Mouse (Mus musculus): ENCODE measurements around the gene Ppp2r3d. TPM values are rescaled to one million over a fixed set of nuclear protein-coding genes. Genes with fewer than 3 reads are reported as not detected.
"Not testable (repeated sequence)": the region's sequence is repeated elsewhere in the genome, so short reads cannot be mapped to it uniquely, and the experiment has no call there.

Gene Ppp2r3d
- 14.9 to 25.5 TPM (median 23.9 TPM) in 3 replicates for total RNA-seq (2017)

- ATAC-seq (replicated peaks; ENCODE audit: insufficient number of reproducible peaks, low FRiP score, low TSS enrichment, poor library complexity, severe bottlenecking), result peak; percentile 57
These were observed at the start of gene Ppp2r3d for GRCm38 (mm10) chr9:124476096-124476902. Gene Ppp2r3d (minus strand): TSS chr9:124476898.

GRCm38 (mm10) chr9:124493693-124494092, 17.0 kb upstream of the Ppp2r3d start, which contains the start of gene Gm21836:
Gene Gm21836 (minus strand): TSS chr9:124493793.
- not testable (repeated sequence) for ATAC-seq (replicated peaks; ENCODE audit: insufficient number of reproducible peaks, low FRiP score, low TSS enrichment, poor library complexity, severe bottlenecking)

GRCm38 (mm10) chr9:124480361-124480980, 3.8 kb upstream of the Ppp2r3d start:
- ATAC-seq (replicated peaks; ENCODE audit: insufficient number of reproducible peaks, low FRiP score, low TSS enrichment, poor library complexity, severe bottlenecking), result not testable (repeated sequence)

- no peak for ATAC-seq (replicated peaks; ENCODE audit: insufficient number of reproducible peaks, low FRiP score, low TSS enrichment, poor library complexity, severe bottlenecking)
These were observed 1.4 kb upstream of the Ppp2r3d start for GRCm38 (mm10) chr9:124478081-124478480.

GRCm38 (mm10) chr9:124475689-124476088, 1.0 kb downstream of the Ppp2r3d start:
- peak; percentile 60 for ATAC-seq (replicated peaks; ENCODE audit: insufficient number of reproducible peaks, low FRiP score, low TSS enrichment, poor library complexity, severe bottlenecking)

GRCm38 (mm10) chr9:124456572-124456971, 20.1 kb downstream of the Ppp2r3d start:
- ATAC-seq (replicated peaks; ENCODE audit: insufficient number of reproducible peaks, low FRiP score, low TSS enrichment, poor library complexity, severe bottlenecking), result no peak

GRCm38 (mm10) chr9:124442533-124442855, 34.2 kb downstream of the Ppp2r3d start:
- no peak; the same call in 1 of the 2 replicates for ATAC-seq (replicated peaks; ENCODE audit: insufficient number of reproducible peaks, low FRiP score, low TSS enrichment, poor library complexity, severe bottlenecking)

- no peak for ATAC-seq (replicated peaks; ENCODE audit: insufficient number of reproducible peaks, low FRiP score, low TSS enrichment, poor library complexity, severe bottlenecking)
These were observed 34.8 kb downstream of the Ppp2r3d start for GRCm38 (mm10) chr9:124441681-124442532.

- no peak; the same call in 1 of the 2 replicates for ATAC-seq (replicated peaks; ENCODE audit: insufficient number of reproducible peaks, low FRiP score, low TSS enrichment, poor library complexity, severe bottlenecking)
These were observed 36.0 kb downstream of the Ppp2r3d start for GRCm38 (mm10) chr9:124440724-124441045.

- peak; percentile 73 for ATAC-seq (replicated peaks; ENCODE audit: insufficient number of reproducible peaks, low FRiP score, low TSS enrichment, poor library complexity, severe bottlenecking)
These were observed 36.6 kb downstream of the Ppp2r3d start for GRCm38 (mm10) chr9:124439848-124440723.

- peak; percentile 50 for ATAC-seq (replicated peaks; ENCODE audit: insufficient number of reproducible peaks, low FRiP score, low TSS enrichment, poor library complexity, severe bottlenecking)
These were observed 37.3 kb downstream of the Ppp2r3d start for GRCm38 (mm10) chr9:124439403-124439847.

- ATAC-seq (replicated peaks; ENCODE audit: insufficient number of reproducible peaks, low FRiP score, low TSS enrichment, poor library complexity, severe bottlenecking), result peak; percentile 20; the same call in 1 of the 2 replicates
These were observed 37.9 kb downstream of the Ppp2r3d start for GRCm38 (mm10) chr9:124438686-124439346.

- peak; percentile 53 for ATAC-seq (replicated peaks; ENCODE audit: insufficient number of reproducible peaks, low FRiP score, low TSS enrichment, poor library complexity, severe bottlenecking)
These were observed 51.2 kb downstream of the Ppp2r3d start for GRCm38 (mm10) chr9:124425411-124425885.

GRCm38 (mm10) chr9:124424542-124425410, 51.9 kb downstream of the Ppp2r3d start:
- ATAC-seq (replicated peaks; ENCODE audit: insufficient number of reproducible peaks, low FRiP score, low TSS enrichment, poor library complexity, severe bottlenecking), result peak; percentile 38

GRCm38 (mm10) chr9:124424292-124424541, 52.5 kb downstream of the Ppp2r3d start:
- no peak; the same call in 1 of the 2 replicates for ATAC-seq (replicated peaks; ENCODE audit: insufficient number of reproducible peaks, low FRiP score, low TSS enrichment, poor library complexity, severe bottlenecking)

- ATAC-seq (replicated peaks; ENCODE audit: insufficient number of reproducible peaks, low FRiP score, low TSS enrichment, poor library complexity, severe bottlenecking), result peak; percentile 47
These were observed 53.0 kb downstream of the Ppp2r3d start for GRCm38 (mm10) chr9:124423552-124424291.
